Mouse (Mus musculus) kidney, adult 2 months (tissue): ENCODE results near the gene Pstpip1.

Experiments
- CTCF ChIP-seq: fragments of 200-500 bp; conservative IDR thresholded peaks from 2 replicates; pipeline ENCODE4 v1.5.1; 2011; ENCODE audit warnings: low read depth, mild to moderate bottlenecking, control low read depth, low read length, moderate library complexity, mixed read lengths; ENCODE audit not compliant: insufficient read depth, insufficient read length
- POLR2A ChIP-seq: fragments of 200-500 bp; IDR thresholded peaks from one replicate; pipeline ENCODE4 v1.6.1; 2011; ENCODE audit warnings: low read depth, low read length, control low read depth

DNA sequence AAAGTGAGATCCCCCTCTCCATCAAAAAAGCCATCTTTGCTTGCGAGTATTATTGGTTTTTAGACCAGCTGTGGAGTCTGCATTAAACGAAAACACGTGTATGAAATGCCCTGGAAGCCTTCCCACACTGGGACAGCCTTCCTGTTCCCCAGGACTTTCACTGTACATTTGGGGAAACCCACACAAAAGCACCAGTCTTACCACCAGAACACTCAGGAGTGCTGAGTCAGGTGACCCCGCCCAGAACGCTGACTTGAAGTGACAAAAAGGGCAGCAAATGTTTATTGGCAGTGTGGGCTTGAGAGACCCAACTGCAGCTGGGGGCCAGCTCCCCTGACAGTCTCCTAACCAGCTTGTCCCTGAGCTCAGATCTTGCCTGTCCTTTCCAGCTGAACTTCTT, 76.4 kb downstream of the Pstpip1 start:
- TF ChIP-seq CTCF, result no peak
- TF ChIP-seq POLR2A, result no peak
